Mouse (Mus musculus): ENCODE results near the gene Lamc1. TPM values are rescaled to one million over a fixed set of nuclear protein-coding genes. Genes with fewer than 3 reads are reported as not detected.

Lamc1 gene
- total and polyA plus RNA-seq, 2 experiments: 8.1 to 11.5 TPM

DNA sequence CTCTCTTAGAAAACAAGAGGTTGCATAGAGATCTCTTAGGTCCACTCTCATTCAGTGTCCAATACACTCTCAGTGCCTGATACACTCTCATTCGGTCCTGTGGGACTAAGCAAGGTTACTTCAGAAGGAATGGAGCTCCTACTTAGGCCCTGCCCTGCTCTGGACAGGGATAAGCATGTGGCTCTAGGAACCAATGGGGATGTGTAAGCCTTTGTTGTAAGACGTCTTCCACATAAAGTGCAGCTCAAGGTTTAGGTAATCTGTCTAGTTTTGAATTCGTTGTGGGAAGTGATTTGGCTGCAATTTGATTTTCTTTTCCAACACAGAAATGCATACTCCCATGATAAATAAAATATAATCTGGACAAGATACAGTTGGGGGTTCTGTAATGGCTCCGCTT is 152.4 kb downstream of the Lamc1 start:
- no peak for DNase-seq (ENCODE audit: extremely low read depth, low read depth, low spot score)
- no peaks in the 10 kb centered on the region for H3K79me2 ChIP-seq (ENCODE audit: control insufficient read depth, insufficient read depth, low read length)
- TF ChIP-seq POLR2A (IDR thresholded peaks at IDR 0.05; ENCODE audit: extremely low read depth, insufficient read depth, low read length) (no peak), CTCF (IDR thresholded peaks at IDR 0.05; ENCODE audit: low read depth, low read length) (no peak)
- WGBS: 87% methylated on average over 4 of the region's 4 CpGs
- peaks cover 3% of the 10 kb centered on the region; the same call in 1 of the 2 replicates for H3K27me3 ChIP-seq (ENCODE audit: control insufficient read depth, insufficient read depth, low read length)
- no peak overlapping the region for H3K27ac ChIP-seq (replicated peaks; ENCODE audit: insufficient read depth, low read depth, low read length)
- H3K4me3 ChIP-seq (ENCODE audit: insufficient read depth, low read depth, low read length): no peak overlapping the region
- no peaks in the 10 kb centered on the region for H3K4me1 ChIP-seq (ENCODE audit: control insufficient read depth, insufficient read depth, low read length)
- no peaks in the 10 kb centered on the region for H3K36me3 ChIP-seq (ENCODE audit: control insufficient read depth, insufficient read depth, low read length)
- no peak overlapping the region for H3K9ac ChIP-seq (ENCODE audit: low read depth, low read length)

DNA sequence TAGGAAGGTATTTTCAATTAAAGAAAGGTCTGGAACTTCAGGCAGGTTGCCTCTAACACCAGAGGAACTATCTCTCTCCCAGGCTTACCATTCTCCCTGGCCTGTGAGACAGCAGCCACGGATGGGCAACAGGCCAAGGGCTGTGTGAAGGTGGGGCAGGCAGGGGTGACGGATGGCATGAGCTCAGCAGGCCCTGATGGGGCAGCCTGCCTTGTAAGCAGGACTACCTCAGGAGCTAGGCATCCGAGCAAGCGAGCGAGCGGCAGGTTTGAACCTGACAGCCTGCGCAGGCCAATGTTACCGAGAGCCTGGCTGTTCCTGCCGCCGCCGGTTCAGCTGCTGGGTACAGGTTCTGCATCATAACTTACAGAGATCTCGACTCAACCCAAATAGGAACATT is 157.8 kb downstream of the Lamc1 start:
- Histone ChIP-seq H3K36me3 (ENCODE audit: control insufficient read depth, insufficient read depth, low read length) (no peaks in the 10 kb centered on the region), H3K9ac (ENCODE audit: low read depth, low read length) (no peak overlapping the region), H3K4me3 (ENCODE audit: insufficient read depth, low read depth, low read length) (no peak overlapping the region), H3K79me2 (ENCODE audit: control insufficient read depth, insufficient read depth, low read length) (no peaks in the 10 kb centered on the region), H3K27ac (replicated peaks; ENCODE audit: insufficient read depth, low read depth, low read length) (no peak overlapping the region), H3K4me1 (ENCODE audit: control insufficient read depth, insufficient read depth, low read length) (no peaks in the 10 kb centered on the region), H3K27me3 (ENCODE audit: control insufficient read depth, insufficient read depth, low read length) (no peaks in the 10 kb centered on the region)
- no peak for TF ChIP-seq POLR2A (IDR thresholded peaks at IDR 0.05; ENCODE audit: extremely low read depth, insufficient read depth, low read length)
- DNase-seq (ENCODE audit: extremely low read depth, low read depth, low spot score): no peak
- 79% methylated on average over 12 of the region's 12 CpGs for WGBS

DNA sequence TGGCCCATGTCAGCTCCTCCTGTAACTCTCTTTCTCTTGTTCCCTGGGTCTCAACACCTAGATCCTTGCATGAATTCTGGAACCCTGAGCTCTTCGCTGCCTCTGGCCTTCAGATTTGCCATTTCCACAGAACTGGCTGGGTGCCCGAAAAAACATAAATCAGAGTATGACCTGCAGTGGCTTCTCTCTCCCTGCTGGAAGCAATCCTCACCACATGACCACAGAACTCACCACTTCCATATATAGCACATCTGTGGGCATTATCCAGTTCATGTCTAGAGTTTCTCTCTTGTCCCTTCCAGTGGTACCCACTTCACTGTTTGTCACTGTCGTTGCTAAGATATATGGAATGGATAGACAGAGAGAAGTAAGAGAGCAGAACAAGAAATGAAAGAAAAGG is 159.3 kb downstream of the Lamc1 start:
- Histone ChIP-seq H3K36me3 (ENCODE audit: control insufficient read depth, insufficient read depth, low read length) (no peaks in the 10 kb centered on the region), H3K27me3 (ENCODE audit: control insufficient read depth, insufficient read depth, low read length) (no peaks in the 10 kb centered on the region), H3K9ac (ENCODE audit: low read depth, low read length) (no peak overlapping the region), H3K27ac (replicated peaks; ENCODE audit: insufficient read depth, low read depth, low read length) (no peak overlapping the region), H3K4me1 (ENCODE audit: control insufficient read depth, insufficient read depth, low read length) (no peaks in the 10 kb centered on the region), H3K4me3 (ENCODE audit: insufficient read depth, low read depth, low read length) (no peak overlapping the region), H3K79me2 (ENCODE audit: control insufficient read depth, insufficient read depth, low read length) (no peaks in the 10 kb centered on the region)
- TF ChIP-seq POLR2A (IDR thresholded peaks at IDR 0.05; ENCODE audit: extremely low read depth, insufficient read depth, low read length) (no peak), CTCF (IDR thresholded peaks at IDR 0.05; ENCODE audit: low read depth, low read length) (no peak)
- 69% methylated on average over 3 of the region's 3 CpGs for WGBS
- DNase-seq (ENCODE audit: extremely low read depth, low read depth, low spot score): no peak

DNA sequence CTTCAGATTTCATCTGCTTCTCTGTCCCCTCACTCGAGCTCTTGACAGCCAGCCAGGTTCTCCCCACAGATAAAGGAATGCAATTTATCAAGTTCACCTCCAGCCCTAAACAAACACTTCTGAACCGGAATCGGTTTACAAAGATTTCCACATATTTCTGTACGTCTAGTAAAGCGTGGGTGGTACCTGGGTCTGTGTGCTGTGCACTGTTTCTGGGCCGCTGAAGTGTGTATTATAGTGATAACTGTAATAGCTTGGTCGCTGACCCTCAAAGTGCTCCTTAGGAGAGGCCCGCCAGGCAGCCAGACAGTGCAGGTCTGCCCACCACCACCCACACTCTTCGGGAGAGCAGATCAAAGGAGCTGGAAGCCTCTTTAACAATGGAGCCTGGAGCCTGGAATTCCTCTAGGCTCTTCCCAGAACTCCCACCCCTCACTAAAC is 160.3 kb downstream of the Lamc1 start:
- DNase-seq (ENCODE audit: extremely low read depth, low read depth, low spot score): no peak
- H3K27me3 ChIP-seq (ENCODE audit: control insufficient read depth, insufficient read depth, low read length): no peaks in the 10 kb centered on the region
- H3K27ac ChIP-seq (replicated peaks; ENCODE audit: insufficient read depth, low read depth, low read length): no peak overlapping the region
- H3K36me3 ChIP-seq (ENCODE audit: control insufficient read depth, insufficient read depth, low read length): no peaks in the 10 kb centered on the region
- no peak overlapping the region for H3K4me3 ChIP-seq (ENCODE audit: insufficient read depth, low read depth, low read length)
- no peak overlapping the region for H3K9ac ChIP-seq (ENCODE audit: low read depth, low read length)
- no peaks in the 10 kb centered on the region for H3K79me2 ChIP-seq (ENCODE audit: control insufficient read depth, insufficient read depth, low read length)
- 17% methylated on average over 9 of the region's 9 CpGs for WGBS
- no peaks in the 10 kb centered on the region for H3K4me1 ChIP-seq (ENCODE audit: control insufficient read depth, insufficient read depth, low read length)
- TF ChIP-seq POLR2A (IDR thresholded peaks at IDR 0.05; ENCODE audit: extremely low read depth, insufficient read depth, low read length) (no peak), CTCF (IDR thresholded peaks at IDR 0.05; ENCODE audit: low read depth, low read length) (no peak)

DNA sequence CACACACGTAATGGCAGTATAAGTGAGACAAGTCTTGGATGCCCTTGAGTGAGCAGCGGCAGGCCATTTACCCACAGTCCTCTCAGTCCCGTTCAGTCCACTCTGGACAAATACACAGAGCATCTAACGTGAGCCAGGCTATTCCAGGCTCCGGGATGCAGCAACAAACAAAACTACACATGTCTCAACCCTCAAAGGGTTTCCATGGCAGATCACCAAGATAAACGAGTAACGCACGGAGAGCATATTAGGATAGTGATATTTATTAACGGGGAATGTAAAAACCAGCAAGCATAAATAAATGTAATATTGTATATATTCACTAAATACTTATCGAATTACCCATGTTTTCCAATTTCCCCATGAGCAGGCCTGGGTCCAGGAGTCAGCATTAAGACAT is 161.6 kb downstream of the Lamc1 start:
- WGBS: 38% methylated on average over 10 of the region's 10 CpGs
- no peaks in the 10 kb centered on the region for H3K36me3 ChIP-seq (ENCODE audit: control insufficient read depth, insufficient read depth, low read length)

More for the DNA sequence above, 161.6 kb downstream of the Lamc1 start:
- no peak for DNase-seq (ENCODE audit: extremely low read depth, low read depth, low spot score)
- TF ChIP-seq POLR2A (IDR thresholded peaks at IDR 0.05; ENCODE audit: extremely low read depth, insufficient read depth, low read length) (no peak), CTCF (IDR thresholded peaks at IDR 0.05; ENCODE audit: low read depth, low read length) (no peak)
- Histone ChIP-seq H3K4me1 (ENCODE audit: control insufficient read depth, insufficient read depth, low read length) (no peaks in the 10 kb centered on the region), H3K9ac (ENCODE audit: low read depth, low read length) (no peak overlapping the region), H3K27ac (replicated peaks; ENCODE audit: insufficient read depth, low read depth, low read length) (no peak overlapping the region), H3K27me3 (ENCODE audit: control insufficient read depth, insufficient read depth, low read length) (no peaks in the 10 kb centered on the region), H3K4me3 (ENCODE audit: insufficient read depth, low read depth, low read length) (no peak overlapping the region), H3K79me2 (ENCODE audit: control insufficient read depth, insufficient read depth, low read length) (no peaks in the 10 kb centered on the region)

Other genes with a start within 250 kb of the Lamc1 start
- 0.18 and 0.27 TPM in 2 replicates for gene Lamc2, start 146.3 kb downstream of the Lamc1 start, total RNA-seq (2014; rRNA removed)
- 0.05 and 0.09 TPM in 2 replicates for gene Lamc2, start 146.3 kb downstream of the Lamc1 start, polyA plus RNA-seq (2012; rRNA removed)
- 0.27 TPM in 1 of 2 replicates, not detected in the other for gene Shcbp1l, start 92.4 kb upstream of the Lamc1 start, total RNA-seq (2014; rRNA removed)
- gene Shcbp1l, start 92.4 kb upstream of the Lamc1 start, polyA plus RNA-seq (2012; rRNA removed): not detected in 2 replicates
- 41.1 and 42.6 TPM in 2 replicates for gene Dhx9, start 154.9 kb upstream of the Lamc1 start, total RNA-seq (2014; rRNA removed)
- gene Dhx9, start 154.9 kb upstream of the Lamc1 start, polyA plus RNA-seq (2012; rRNA removed): 5.6 and 5.7 TPM in 2 replicates
- 1.4 and 2.5 TPM in 2 replicates for gene Npl, start 217.3 kb upstream of the Lamc1 start, total RNA-seq (2014; rRNA removed)
- gene Npl, start 217.3 kb upstream of the Lamc1 start, polyA plus RNA-seq (2012; rRNA removed): 0.21 and 0.40 TPM in 2 replicates